14 mouse cellular contexts compared by ENCODE assay signal in the genomic region with DNA sequence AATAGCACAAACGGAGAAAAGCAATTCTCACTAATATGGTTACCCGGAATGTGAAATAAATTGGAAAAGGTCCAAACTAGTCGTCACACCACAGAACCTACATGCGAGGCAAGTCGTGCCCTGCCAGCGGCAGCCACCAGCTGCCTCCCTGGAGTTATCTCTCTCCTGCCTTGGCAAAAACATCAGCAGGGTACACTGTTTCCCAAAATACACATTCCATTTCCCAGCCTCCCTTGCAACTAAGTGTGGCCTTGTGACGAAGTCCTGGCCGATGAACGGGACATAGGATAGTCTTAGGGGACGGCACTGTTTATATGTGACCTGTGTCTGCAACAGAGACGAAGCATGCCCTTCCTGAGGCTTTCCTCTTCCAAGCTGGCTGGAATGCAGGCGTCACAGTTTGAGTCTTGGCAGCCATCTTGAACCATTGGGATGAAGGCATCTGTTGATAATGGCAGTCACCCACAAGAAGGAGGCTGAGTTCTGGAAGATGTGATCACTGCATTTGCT.
DNase-seq lines count a peak whose midpoint lies in the region; ATAC-seq lines count a peak whose summit lies in the region.
"Had no signal": no experiment of that assay in that cellular context is flagged by ENCODE, and none has a peak within 500 bp of the region (broad histone marks: within the 10 kb centered on the region; RNA-seq: fewer than 3 reads in every experiment).

No protein-coding gene starts in this region.

- no peaks in the 10 kb centered on the region for H3K36me3 ChIP-seq in heart, embryonic 10.5 days
- H3K36me3 ChIP-seq in heart, embryonic 13.5 days, result no peaks in the 10 kb centered on the region
- H3K36me3 ChIP-seq: intestine, embryonic 15.5 days had no signal

- DNase-seq in heart, adult 18-20 months, result peak; percentile 52 to 65
- DNase-seq in heart, embryonic 10.5 days (ENCODE audit: low spot score), result no peak
- peak; percentile 59 for DNase-seq in Muller cell, postnatal 12 days (ENCODE audit: inconsistent ontology term)
- DNase-seq in cerebellum, adult 18-20 months, result peak; percentile 62 to 63
- no peak for DNase-seq in layer of hippocampus, postnatal 25 days (ENCODE audit: extremely low spot score in 1 of 2, low spot score in 1 of 2)
- no peak for DNase-seq in urinary bladder, adult 18-20 months (ENCODE audit: low spot score in 2 of 2)
- no peak for DNase-seq in left cerebral cortex, adult 9 months (ENCODE audit: low spot score in 2 of 2)
- DNase-seq: adrenal gland, postnatal 36 days; gastrocnemius, postnatal 10 days; kidney, postnatal 10 days had no signal

- no peak overlapping the region for H3K27ac ChIP-seq in heart, embryonic 10.5 days
- H3K27ac ChIP-seq in heart, embryonic 13.5 days (replicated peaks), result peak overlapping the region; percentile 58
- H3K27ac ChIP-seq: intestine, embryonic 15.5 days had no signal

- H3K9me3 ChIP-seq in heart, embryonic 10.5 days, result no peaks in the 10 kb centered on the region
- H3K9me3 ChIP-seq in heart, embryonic 13.5 days, result no peaks in the 10 kb centered on the region
- H3K9me3 ChIP-seq: intestine, embryonic 15.5 days had no signal

- 82% methylated on average over 12 of the region's 12 CpGs for WGBS in heart, embryonic 10.5 days
- 59% methylated on average over 12 of the region's 12 CpGs for WGBS in heart, embryonic 13.5 days

- ATAC-seq in heart, embryonic 13.5 days (ENCODE audit: extremely low read depth, insufficient number of reproducible peaks, low FRiP score, low TSS enrichment), result no peak
- ATAC-seq: intestine, embryonic 15.5 days; lung, postnatal 0 days had no signal

- no peak overlapping the region for H3K4me3 ChIP-seq in heart, embryonic 10.5 days
- no peak overlapping the region for H3K4me3 ChIP-seq in heart, embryonic 13.5 days
- H3K4me3 ChIP-seq: intestine, embryonic 15.5 days had no signal

- peaks cover 12% of the 10 kb centered on the region for H3K4me1 ChIP-seq in heart, embryonic 10.5 days
- H3K4me1 ChIP-seq in heart, embryonic 13.5 days, result peaks cover 29% of the 10 kb centered on the region

- H3K9ac ChIP-seq in heart, embryonic 13.5 days, result no peak overlapping the region
- H3K9ac ChIP-seq: intestine, embryonic 15.5 days had no signal

- peaks cover 11% of the 10 kb centered on the region for H3K27me3 ChIP-seq in heart, embryonic 10.5 days (ENCODE audit: insufficient read depth, poor library complexity, severe bottlenecking)
- peaks cover 25% of the 10 kb centered on the region for H3K27me3 ChIP-seq in heart, embryonic 13.5 days (replicated peaks)

- H3K4me2 ChIP-seq in heart, embryonic 13.5 days, result no peak overlapping the region
- H3K4me2 ChIP-seq: intestine, embryonic 15.5 days; midbrain, embryonic 11.5 days had no signal

Comparison
In these comparisons a context has a peak if more than half of its experiments do, and no peak if none do; other contexts are left out.
1. DNase-seq: peak in heart, adult 18-20 months (2 of 2), Muller cell, postnatal 12 days (single experiment) and cerebellum, adult 18-20 months (2 of 2); none in heart, embryonic 10.5 days (single experiment), layer of hippocampus, postnatal 25 days (0 of 2), urinary bladder, adult 18-20 months (0 of 2) and left cerebral cortex, adult 9 months (0 of 2).